Mouse (Mus musculus): ENCODE measurements around the gene Isca2. TPM values are rescaled to one million over a fixed set of nuclear protein-coding genes. Genes with fewer than 3 reads are reported as not detected.
A peak's percentile ranks its signal among the peaks of the same experiment; 100 is the strongest.

The Isca2 gene
- polyA plus RNA-seq, 1 experiment = 47.1 TPM

DNA sequence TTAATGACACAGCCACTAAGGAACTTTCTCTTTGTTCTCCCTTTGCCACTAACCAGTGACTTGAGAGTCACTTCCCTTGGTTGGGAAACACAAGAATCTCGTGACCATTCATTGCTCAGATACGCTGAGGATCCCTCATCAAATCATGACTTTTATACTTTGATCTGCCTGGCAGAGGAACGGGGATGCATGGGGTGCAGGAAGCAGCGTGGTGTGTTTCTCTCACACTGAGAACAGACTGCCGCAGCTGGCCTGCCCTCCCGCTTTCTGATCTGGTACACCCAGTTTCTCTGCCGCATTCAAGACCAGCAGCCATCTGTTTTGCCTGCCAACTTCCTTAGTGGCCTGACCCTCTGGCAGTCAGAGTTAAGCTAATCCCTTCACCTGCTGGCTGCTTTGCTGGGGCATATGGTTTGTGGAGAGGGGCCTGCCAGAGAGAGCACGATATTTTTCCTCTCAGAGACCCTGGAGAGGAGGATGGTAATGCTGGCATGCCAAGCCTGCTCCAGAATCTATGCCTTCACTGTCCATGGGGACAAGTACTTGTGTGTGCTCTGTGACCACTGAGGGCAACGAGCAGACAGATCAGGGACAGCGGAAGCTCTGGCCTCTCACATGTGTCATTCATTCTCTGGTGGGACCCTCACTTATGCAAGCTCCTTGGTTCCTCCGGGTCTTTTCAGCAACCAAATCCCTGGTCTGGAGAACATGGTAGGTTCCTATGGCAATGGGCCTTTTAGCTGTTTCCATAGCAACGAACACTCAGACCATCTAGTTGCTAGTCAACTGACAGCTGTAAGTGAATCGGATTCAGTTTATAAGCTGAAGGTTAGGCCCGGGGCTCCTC, 20.7 kb upstream of the Isca2 start:
- H3K27ac ChIP-seq (ENCODE audit: insufficient read depth, low read depth, low read length) = peak overlapping the region; percentile 96

DNA sequence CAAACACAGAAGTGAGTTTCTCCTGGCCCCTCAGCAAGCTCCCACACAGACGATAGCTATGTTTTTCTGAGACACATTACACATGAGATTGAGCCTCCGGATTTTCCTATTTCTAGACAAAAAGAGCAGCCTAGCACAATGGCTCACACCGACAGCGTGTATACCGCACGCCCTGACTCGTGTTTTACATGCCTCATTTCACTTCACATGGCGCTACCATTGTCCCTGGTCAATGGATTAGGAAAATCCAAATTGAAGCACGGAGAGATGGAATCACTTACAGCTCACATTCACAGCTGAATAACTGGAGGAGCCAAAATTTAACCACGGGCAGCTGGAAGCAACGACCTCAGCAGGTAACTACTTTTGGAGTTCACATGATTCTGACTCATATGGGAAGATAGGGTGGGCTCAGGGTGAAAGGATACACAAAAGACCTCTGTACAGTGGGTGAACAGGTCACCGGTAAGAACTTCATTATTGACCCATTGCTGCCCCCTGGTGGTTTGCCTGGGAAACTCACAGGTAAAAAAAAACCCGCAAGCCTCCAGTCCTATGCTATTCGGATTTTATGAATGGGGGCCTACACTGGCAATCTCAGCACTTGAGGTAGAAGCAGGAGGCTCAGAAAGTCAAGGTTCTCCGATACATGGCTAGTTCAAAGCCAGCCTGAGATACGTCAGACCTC, 17.9 kb upstream of the Isca2 start:
- peak; percentile 41; the same call in 1 of the 2 replicates for TF ChIP-seq CTCF (IDR thresholded peaks at IDR 0.05; ENCODE audit: low read depth, low read length)
- no peak for TF ChIP-seq POLR2A (IDR thresholded peaks at IDR 0.05; ENCODE audit: borderline replicate concordance, low read depth, low read length)
- no peak overlapping the region for H3K4me3 ChIP-seq (ENCODE audit: insufficient read depth, low read length)
- no peak overlapping the region for H3K27ac ChIP-seq (ENCODE audit: insufficient read depth, low read depth, low read length)
- peaks cover 38% of the 10 kb centered on the region for H3K4me1 ChIP-seq (ENCODE audit: control insufficient read depth, insufficient read depth, low read length)

More for the DNA sequence above, 20.7 kb upstream of the Isca2 start:
- Histone ChIP-seq H3K4me1 (ENCODE audit: control insufficient read depth, insufficient read depth, low read length) (peaks cover 64% of the 10 kb centered on the region), H3K4me3 (ENCODE audit: insufficient read depth, low read length) (peak overlapping the region; percentile 30)
- no peak for TF ChIP-seq CTCF (IDR thresholded peaks at IDR 0.05; ENCODE audit: low read depth, low read length)
- peak; percentile 57; the same call in 1 of the 2 replicates for TF ChIP-seq POLR2A (IDR thresholded peaks at IDR 0.05; ENCODE audit: borderline replicate concordance, low read depth, low read length)

DNA sequence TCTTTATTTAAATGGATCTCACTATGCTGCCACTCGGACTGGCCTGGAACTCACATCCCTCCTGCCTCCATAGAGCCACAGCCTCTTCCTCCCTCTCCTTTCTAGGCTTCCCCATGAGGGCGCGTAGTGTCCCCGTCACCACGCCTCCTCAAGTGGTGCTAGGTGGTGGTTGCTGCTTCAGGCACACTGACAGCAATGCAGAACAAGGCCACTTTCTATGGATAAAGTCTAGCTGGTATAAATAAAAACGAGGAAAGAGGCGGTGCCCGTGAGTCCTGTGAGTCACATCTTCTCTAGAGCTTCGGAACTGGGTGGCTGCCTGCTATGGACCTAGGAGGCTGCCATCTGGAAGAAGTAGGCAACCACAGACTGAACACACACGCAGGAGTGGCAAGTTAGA, 17.0 kb upstream of the Isca2 start:
- TF ChIP-seq CTCF (IDR thresholded peaks at IDR 0.05; ENCODE audit: low read depth, low read length) = no peak
- no peak for TF ChIP-seq POLR2A (IDR thresholded peaks at IDR 0.05; ENCODE audit: borderline replicate concordance, low read depth, low read length)
- Histone ChIP-seq H3K4me1 (ENCODE audit: control insufficient read depth, insufficient read depth, low read length) (peaks cover 33% of the 10 kb centered on the region), H3K27ac (ENCODE audit: insufficient read depth, low read depth, low read length) (no peak overlapping the region), H3K4me3 (ENCODE audit: insufficient read depth, low read length) (no peak overlapping the region)

DNA sequence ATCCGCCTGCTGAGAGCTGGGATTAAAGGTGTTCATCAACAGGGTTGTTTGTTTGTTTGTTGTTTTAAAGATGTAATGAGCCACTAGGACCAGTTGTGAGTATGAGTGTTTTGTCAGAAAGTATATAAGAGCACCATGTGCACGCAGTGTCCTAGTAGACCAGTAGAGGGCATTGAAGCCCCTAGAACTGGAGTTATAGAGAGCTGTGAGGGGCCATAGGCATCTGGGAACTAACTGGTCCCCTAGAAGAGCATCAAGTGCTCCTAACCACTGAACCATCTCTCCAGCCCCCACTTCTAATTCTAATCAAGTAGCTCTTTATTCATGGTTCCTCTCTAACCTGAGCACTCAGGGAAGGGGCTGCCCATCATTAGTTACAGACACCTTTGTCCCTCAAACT, 14.0 kb upstream of the Isca2 start:
- H3K27ac ChIP-seq (ENCODE audit: insufficient read depth, low read depth, low read length) = no peak overlapping the region
- no peak for TF ChIP-seq POLR2A (IDR thresholded peaks at IDR 0.05; ENCODE audit: borderline replicate concordance, low read depth, low read length)
- 0 out of 2 replicates have a peak, but pooled peaks have one; percentile 27 for TF ChIP-seq CTCF (IDR thresholded peaks at IDR 0.05; ENCODE audit: low read depth, low read length)
- no peak overlapping the region for H3K4me3 ChIP-seq (ENCODE audit: insufficient read depth, low read length)
- H3K4me1 ChIP-seq (ENCODE audit: control insufficient read depth, insufficient read depth, low read length) = peaks cover 33% of the 10 kb centered on the region

DNA sequence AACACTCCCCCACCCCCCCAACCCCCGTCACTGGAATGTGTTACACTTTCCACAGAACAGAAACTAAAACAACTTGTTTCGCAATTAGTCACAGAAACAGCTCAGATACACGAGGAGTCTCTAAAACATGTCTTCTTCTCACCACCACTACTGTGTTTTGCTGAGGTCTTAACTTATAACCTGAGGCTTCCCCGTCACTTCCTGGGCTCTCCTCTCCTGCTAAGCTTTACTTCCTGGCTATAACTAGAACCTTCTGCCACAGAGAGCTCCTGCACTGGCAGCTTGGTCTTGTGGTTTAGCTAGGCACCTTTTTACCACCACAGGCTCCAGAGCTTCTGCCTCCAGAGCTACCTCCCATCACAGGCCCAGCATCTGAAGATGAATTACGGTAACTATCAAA, 10.5 kb upstream of the Isca2 start:
- Histone ChIP-seq H3K4me1 (ENCODE audit: control insufficient read depth, insufficient read depth, low read length) (peaks cover 63% of the 10 kb centered on the region), H3K4me3 (ENCODE audit: insufficient read depth, low read length) (peak overlapping the region; percentile 3; the same call in 1 of the 2 replicates), H3K27ac (ENCODE audit: insufficient read depth, low read depth, low read length) (peak overlapping the region; percentile 84)
- TF ChIP-seq POLR2A (IDR thresholded peaks at IDR 0.05; ENCODE audit: borderline replicate concordance, low read depth, low read length) = no peak
- no peak for TF ChIP-seq CTCF (IDR thresholded peaks at IDR 0.05; ENCODE audit: low read depth, low read length)

DNA sequence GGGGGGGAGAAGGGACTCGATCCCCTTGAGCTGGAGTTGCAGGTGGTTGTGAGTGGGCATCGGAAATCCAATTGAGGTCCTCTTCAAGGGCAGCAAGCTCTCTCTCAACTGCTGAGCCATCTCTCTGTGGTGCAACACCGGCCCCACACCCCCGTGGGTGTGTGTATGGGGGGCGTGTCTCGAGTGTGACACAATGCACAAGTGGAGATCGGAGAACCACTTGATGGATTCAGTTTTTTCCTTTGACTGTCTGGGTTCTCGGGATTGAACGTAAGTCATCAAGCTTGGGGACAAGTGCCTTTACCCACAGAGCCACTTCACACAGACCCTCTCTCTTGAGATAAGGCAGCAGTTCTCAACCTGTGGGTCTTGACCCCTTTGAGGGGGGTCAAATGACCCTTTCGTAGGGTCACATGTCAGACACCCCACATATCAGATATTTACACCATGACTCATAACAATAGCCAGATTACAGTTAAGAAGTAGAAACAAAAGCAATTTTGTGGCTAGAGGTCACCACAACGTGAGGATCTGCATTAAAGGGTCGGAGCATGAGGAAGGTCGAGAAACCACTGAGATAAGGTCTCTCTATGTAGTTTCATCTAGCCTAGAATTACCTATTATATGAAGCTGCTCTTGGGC, 9.4 kb upstream of the Isca2 start:
- TF ChIP-seq CTCF (IDR thresholded peaks at IDR 0.05; ENCODE audit: low read depth, low read length) = no peak
- Histone ChIP-seq H3K27ac (ENCODE audit: insufficient read depth, low read depth, low read length) (peak overlapping the region; percentile 84), H3K4me3 (ENCODE audit: insufficient read depth, low read length) (no peak overlapping the region), H3K4me1 (ENCODE audit: control insufficient read depth, insufficient read depth, low read length) (peaks cover 72% of the 10 kb centered on the region)

DNA sequence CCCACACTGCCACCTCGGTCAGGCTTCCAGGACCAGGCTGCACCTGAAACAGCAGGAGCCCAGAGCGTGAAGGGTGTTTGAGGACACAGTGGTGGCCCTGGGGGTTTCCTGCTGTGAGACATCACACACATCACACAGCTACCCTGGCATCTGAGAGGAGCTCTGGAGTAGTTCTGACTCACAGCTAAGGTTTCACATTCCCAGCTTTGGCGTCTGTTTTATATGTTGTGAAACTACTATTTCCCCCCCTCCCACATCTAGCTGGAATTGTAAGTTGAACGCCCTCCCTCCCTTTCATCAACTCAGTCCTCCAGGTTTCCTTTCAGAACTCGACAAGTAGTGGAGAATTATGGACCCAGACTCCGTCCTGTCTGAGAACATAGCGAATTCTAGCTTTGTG, 8.3 kb upstream of the Isca2 start:
- peaks cover 83% of the 10 kb centered on the region for H3K4me1 ChIP-seq (ENCODE audit: control insufficient read depth, insufficient read depth, low read length)
- no peak overlapping the region for H3K27ac ChIP-seq (ENCODE audit: insufficient read depth, low read depth, low read length)
- H3K4me3 ChIP-seq (ENCODE audit: insufficient read depth, low read length) = no peak overlapping the region
- TF ChIP-seq CTCF (IDR thresholded peaks at IDR 0.05; ENCODE audit: low read depth, low read length) = no peak
- TF ChIP-seq POLR2A (IDR thresholded peaks at IDR 0.05; ENCODE audit: borderline replicate concordance, low read depth, low read length) = no peak

DNA sequence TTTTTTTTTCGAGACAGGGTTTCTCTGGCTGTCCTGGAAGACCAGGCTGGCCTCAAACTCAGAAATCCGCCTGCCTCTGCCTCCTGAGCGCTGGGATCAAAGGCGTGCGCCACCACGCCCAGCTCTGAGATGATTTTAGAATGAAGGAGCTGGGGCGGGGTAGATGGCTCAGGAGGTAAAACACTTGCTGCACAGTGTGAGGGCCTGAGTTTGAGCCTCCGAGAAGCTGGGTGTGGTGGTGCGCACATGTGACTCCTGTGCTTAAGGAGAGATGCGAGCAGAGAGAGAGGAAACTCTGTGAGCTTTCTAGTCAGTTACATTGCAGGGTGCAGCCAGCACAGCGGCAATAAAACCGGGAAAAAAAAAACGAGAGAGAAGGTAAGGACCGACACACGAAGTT, 7.5 kb upstream of the Isca2 start:
- Histone ChIP-seq H3K27ac (ENCODE audit: insufficient read depth, low read depth, low read length) (no peak overlapping the region), H3K4me3 (ENCODE audit: insufficient read depth, low read length) (no peak overlapping the region), H3K4me1 (ENCODE audit: control insufficient read depth, insufficient read depth, low read length) (peaks cover 90% of the 10 kb centered on the region)
- TF ChIP-seq CTCF (IDR thresholded peaks at IDR 0.05; ENCODE audit: low read depth, low read length) = no peak
- TF ChIP-seq POLR2A (IDR thresholded peaks at IDR 0.05; ENCODE audit: borderline replicate concordance, low read depth, low read length) = no peak

DNA sequence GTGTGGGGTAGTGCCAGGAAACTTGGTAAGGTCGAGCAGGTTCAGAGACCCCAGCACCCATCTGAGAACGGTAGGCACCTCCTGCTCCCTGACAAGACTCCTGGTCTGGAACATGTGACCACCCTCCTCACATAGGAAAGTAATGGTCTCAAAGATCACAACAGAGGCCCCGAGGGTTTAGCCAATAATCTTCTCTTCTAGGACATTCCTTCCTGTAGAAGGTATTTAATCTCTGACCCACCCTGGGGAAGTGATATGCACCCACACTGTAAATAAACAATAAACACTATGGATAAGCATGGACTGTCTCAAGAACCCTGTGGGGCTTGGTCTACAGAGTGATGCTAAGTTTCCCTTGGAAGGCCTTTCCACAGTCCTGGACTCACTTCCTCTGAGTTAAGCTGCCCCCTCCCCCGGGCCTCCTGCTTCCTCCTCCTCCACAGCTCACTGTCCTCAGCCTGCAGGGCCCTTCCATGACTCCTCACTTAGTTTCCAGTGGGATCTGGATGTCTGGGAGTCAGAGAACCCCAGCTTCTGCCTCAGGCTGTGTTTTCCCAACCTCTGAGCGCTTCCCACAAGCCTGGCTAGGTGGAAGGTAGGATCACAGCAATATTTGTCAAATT, 6.8 kb upstream of the Isca2 start:
- H3K4me3 ChIP-seq (ENCODE audit: insufficient read depth, low read length) = no peak overlapping the region
- TF ChIP-seq POLR2A (IDR thresholded peaks at IDR 0.05; ENCODE audit: borderline replicate concordance, low read depth, low read length) (no peak), CTCF (IDR thresholded peaks at IDR 0.05; ENCODE audit: low read depth, low read length) (no peak)
- H3K27ac ChIP-seq (ENCODE audit: insufficient read depth, low read depth, low read length) = peak overlapping the region; percentile 26; the same call in 1 of the 2 replicates
- peaks cover 88% of the 10 kb centered on the region for H3K4me1 ChIP-seq (ENCODE audit: control insufficient read depth, insufficient read depth, low read length)

All from bone marrow macrophage, adult 2 months (primary cell).